Mouse (Mus musculus) kidney, postnatal 10 days (tissue): ENCODE measurements at regions not wholly inside any gene's neighbourhood (a gene's known extent, or its start where the extent isn't known, plus 50 kb on each side); places are given as distances from the start of the nearest gene placed in this dataset.
A peak's percentile ranks its signal among the peaks of the same experiment; 100 is the strongest.

Source experiments
- DNase-seq: peaks from one replicate; pipeline ENCODE4 v3.0.0; 2021; ENCODE audit warnings: mixed read lengths

GRCm38 (mm10) chr12:65944251-65944650, 339.9 kb downstream of the Rpl10l start:
- no peak for DNase-seq

GRCm38 (mm10) chr12:65942166-65942565, 342.0 kb downstream of the Rpl10l start:
- peak; percentile 3 for DNase-seq

- no peak for DNase-seq
Measured at GRCm38 (mm10) chr12:65931848-65932247, 352.4 kb downstream of the Rpl10l start.

- DNase-seq = no peak
Measured at GRCm38 (mm10) chr12:65929718-65930377, 354.4 kb downstream of the Rpl10l start.
